Mouse (Mus musculus) heart, embryonic 11.5 days (tissue): ENCODE measurements around the gene Gabbr2. TPM values are rescaled to one million over a fixed set of nuclear protein-coding genes. Genes with fewer than 3 reads are reported as not detected.

ENCODE experiments used
- ATAC-seq: fragments of 200-750 bp; cut with Nextera tagmentation; replicated peaks from 2 replicates; pipeline ENCODE4 v1.8.0; 2017; ENCODE audit warnings: moderate library complexity; ENCODE audit not compliant: insufficient number of reproducible peaks, low FRiP score, low TSS enrichment
- H3K27ac ChIP-seq: fragments of 300-500 bp; sonication (generic); 2 replicates; pipeline ENCODE4 v1.5.1; 2014; ENCODE audit warnings: mild to moderate bottlenecking, low read depth, low read length
- H3K27me3 ChIP-seq: fragments of 300-500 bp; sonication (generic); 2 replicates; pipeline ENCODE4 v1.6.1; 2014; ENCODE audit warnings: mild to moderate bottlenecking, low read length, mixed read lengths; ENCODE audit not compliant: control insufficient read depth, insufficient read depth
- H3K36me3 ChIP-seq: fragments of 300-500 bp; sonication (generic); 2 replicates; pipeline ENCODE4 v1.6.1; 2014; ENCODE audit warnings: mild to moderate bottlenecking, low read length, moderate library complexity, mixed read lengths; ENCODE audit not compliant: control insufficient read depth, insufficient read depth
- H3K4me1 ChIP-seq: fragments of 300-500 bp; sonication (generic); 2 replicates; pipeline ENCODE4 v1.6.1; 2014; ENCODE audit warnings: low read length; ENCODE audit not compliant: control insufficient read depth, insufficient read depth
- H3K4me2 ChIP-seq: fragments of 300-500 bp; sonication (generic); 2 replicates; pipeline ENCODE4 v1.6.1; 2014; ENCODE audit warnings: mild to moderate bottlenecking, moderate library complexity
- H3K4me3 ChIP-seq: fragments of 300-500 bp; sonication (generic); 2 replicates; pipeline ENCODE4 v1.5.1; 2014; ENCODE audit warnings: low read depth, low read length
- H3K9ac ChIP-seq: fragments of 300-500 bp; sonication (generic); 2 replicates; pipeline ENCODE4 v1.6.1; 2014; ENCODE audit warnings: mild to moderate bottlenecking, low read depth, low read length, moderate library complexity
- H3K9me3 ChIP-seq: fragments of 300-500 bp; sonication (generic); replicated peaks from 2 replicates; pipeline ENCODE4 v1.6.1; 2016; ENCODE audit warnings: low read length; ENCODE audit not compliant: control insufficient read depth
- WGBS: fragments of 180-500 bp; shearing (Covaris S2); extraction: QIAGEN DNeasy Blood & Tissue Kit; methylation state at CpG from one replicate; pipeline ENCODE4 v1.1.7; 2014; ENCODE audit not compliant: insufficient replicate concordance; 5-methylcytosine and 5-hydroxymethylcytosine counted together
- polyA plus RNA-seq: library from polyadenylated mRNA; unstranded; fragments of >200 nt; fragmentation: Nextera tagmentation; extraction: Ambion mirVana; gene quantifications from 2 replicates; pipeline ENCODE4 v1.2.1, GENCODE M21; 2014

Gabbr2 gene
- polyA plus RNA-seq, 1 experiment from 2014 or later: 0.13 TPM

DNA sequence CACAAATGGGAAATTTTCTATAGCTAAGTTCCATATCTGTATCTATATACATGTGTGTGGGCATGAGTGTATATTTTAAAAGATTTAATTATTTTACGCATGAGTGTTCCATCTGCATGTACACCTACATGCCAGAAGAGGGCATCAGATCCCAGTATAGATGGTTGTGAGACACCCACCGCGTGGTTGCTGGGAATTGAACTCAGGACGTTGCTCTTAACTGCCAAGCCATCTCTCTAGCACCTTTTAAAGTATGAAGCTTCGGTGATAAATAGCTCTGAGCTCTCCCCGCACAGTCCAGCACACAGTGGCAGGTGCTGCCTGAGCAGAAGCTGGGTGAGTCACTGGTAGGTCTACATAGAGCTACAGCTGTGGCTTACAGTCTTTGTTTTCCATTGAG lies 374.3 kb downstream of the Gabbr2 start:
- Histone ChIP-seq H3K4me2 (no peak overlapping the region), H3K9me3 (no peaks in the 10 kb centered on the region), H3K27ac (no peak overlapping the region), H3K9ac (no peak overlapping the region), H3K4me1 (0 out of 2 replicates have a peak, but pooled peaks cover 3% of the 10 kb centered on the region), H3K27me3 (peaks cover 40% of the 10 kb centered on the region), H3K36me3 (no peaks in the 10 kb centered on the region), H3K4me3 (no peak overlapping the region)
- no peak for ATAC-seq
- WGBS: 70% methylated on average over 6 of the region's 6 CpGs

DNA sequence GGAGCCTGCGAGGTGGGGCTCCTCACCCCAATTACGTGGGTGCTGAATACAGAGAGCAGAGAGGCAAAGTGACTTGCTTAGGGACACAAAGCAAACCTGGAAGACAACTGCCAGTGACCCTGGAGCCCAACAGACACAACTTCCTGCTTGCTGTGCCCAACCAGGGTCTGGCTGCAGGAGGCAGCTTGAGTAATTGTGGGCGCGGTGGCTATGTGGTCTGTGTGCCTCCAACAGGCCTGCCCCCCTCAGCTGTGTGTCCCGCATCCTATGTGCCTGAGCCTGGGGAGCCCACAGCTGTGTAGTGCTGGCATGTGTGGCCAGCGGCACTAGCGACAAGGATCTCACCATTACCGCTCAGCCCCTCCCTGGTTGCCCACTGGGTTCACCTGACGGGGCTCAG lies 377.0 kb downstream of the Gabbr2 start:
- Histone ChIP-seq H3K9ac (no peak overlapping the region), H3K36me3 (no peaks in the 10 kb centered on the region), H3K4me2 (no peak overlapping the region), H3K4me3 (no peak overlapping the region), H3K9me3 (no peaks in the 10 kb centered on the region), H3K4me1 (no peaks in the 10 kb centered on the region), H3K27me3 (peaks cover 31% of the 10 kb centered on the region), H3K27ac (no peak overlapping the region)
- ATAC-seq: no peak
- 65% methylated on average over 9 of the region's 9 CpGs for WGBS

DNA sequence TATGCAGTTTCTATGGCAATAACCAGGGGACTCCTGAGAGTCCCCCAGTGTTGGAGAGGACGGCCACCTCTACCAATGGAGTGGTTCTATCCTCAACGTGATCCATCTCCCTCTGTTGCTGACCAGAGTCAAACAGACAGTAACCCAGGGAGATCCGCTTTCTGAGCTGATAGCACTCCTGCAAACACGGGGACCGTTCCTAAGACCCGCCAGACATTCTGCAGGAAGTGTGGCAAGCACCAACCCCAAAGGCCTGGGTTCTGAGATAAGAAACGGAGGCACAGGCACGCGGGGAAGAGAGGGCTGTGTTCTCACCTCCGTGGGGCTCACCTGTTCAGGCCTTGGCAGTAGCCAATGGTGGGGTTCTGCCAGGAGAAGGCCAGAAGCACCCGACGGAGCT lies 378.1 kb downstream of the Gabbr2 start:
- Histone ChIP-seq H3K9me3 (no peaks in the 10 kb centered on the region), H3K27ac (no peak overlapping the region), H3K27me3 (peaks cover 36% of the 10 kb centered on the region), H3K4me1 (no peaks in the 10 kb centered on the region), H3K9ac (no peak overlapping the region), H3K4me3 (no peak overlapping the region), H3K36me3 (no peaks in the 10 kb centered on the region), H3K4me2 (no peak overlapping the region)
- WGBS: 51% methylated on average over 12 of the region's 12 CpGs
- no peak for ATAC-seq

Other genes starting within 250 kb of the Gabbr2 start
- gene Anks6, start 65.6 kb upstream of the Gabbr2 start, polyA plus RNA-seq: 1.4 TPM in 2 replicates
- gene Galnt12, start 100.0 kb upstream of the Gabbr2 start, polyA plus RNA-seq: 0.89 and 1.5 TPM in 2 replicates
- 0.97 and 2.0 TPM in 2 replicates for gene Col15a1, start 216.3 kb upstream of the Gabbr2 start, polyA plus RNA-seq